Mouse (Mus musculus) embryo, embryonic 11.5 days (tissue): Measurements from ENCODE around the gene Acer3.

ENCODE experiments used
- DNase-seq: peaks from one replicate; pipeline ENCODE4 v3.0.0-alpha.2; 2012; ENCODE audit warnings: low read depth, low spot score

Gene Acer3

GRCm38 (mm10) chr7:98333507-98333906, 12.5 kb upstream of the Acer3 start:
- DNase-seq: no peak

DNA sequence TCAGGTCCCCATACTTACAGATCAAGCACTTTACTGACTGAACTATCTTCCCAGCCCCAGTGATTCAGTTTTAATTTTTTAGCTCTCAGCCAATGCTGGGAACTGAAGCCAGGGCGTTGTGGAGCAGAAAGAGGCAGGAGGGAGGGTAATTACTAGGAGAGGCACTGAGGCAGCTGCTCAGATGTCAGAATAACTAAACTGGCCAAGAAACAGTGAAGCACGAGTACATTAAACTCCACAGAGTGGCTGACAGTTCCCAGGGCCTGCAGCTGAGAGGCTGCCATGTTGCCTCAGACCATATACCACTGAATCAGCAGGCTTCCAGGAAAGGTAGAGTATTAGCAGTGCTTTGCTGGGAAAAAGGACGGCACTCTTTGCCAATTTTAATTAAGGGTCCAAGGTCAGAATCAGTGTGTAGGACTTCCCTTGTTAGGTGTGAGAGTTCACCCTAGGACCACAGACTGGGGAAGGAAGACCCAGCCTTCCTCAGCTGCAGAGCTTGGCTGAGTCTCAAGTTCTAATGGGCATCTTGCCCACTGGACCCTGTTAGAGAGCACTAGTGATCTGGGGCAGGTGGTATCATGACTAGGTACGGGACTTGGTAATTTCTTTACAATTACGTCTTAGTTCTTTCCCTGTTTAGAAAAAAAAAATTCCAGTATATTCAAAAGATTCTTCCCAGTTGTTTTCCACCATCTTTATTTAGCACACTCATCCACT, 11.8 kb upstream of the Acer3 start:
- DNase-seq: no peak

- no peak for DNase-seq
Observed at GRCm38 (mm10) chr7:98331932-98332331, 10.9 kb upstream of the Acer3 start.

DNA sequence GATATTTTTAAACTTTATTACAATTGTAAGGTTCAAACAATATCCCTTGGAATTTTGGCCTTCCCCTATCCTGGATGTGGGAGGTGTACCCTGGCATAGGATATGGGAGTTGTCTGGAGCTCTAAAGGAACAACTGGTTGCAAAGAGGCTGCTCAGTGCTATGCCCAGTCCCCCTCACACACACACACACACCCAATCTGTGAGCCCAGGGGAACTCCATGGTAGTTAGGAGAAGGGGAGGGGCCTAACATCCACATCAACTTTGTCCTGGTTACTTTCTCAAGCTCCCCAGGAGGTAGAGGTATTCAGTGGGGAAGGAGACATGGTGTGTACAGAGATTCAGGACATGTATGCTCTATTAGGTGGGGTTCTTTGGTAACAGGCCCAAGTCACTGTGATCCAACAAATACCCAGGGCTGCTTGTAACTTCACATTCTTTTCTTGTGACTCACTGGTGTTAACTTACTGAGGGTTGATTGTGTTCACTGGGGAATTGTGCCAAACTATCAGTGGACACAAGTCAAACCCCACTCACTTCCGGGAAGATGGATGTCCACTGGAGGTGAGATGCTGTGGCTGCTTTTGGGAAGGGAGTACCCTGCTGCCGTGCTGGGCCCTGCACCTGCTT, 9.5 kb upstream of the Acer3 start:
- DNase-seq: no peak

- DNase-seq: no peak
Observed at GRCm38 (mm10) chr7:98329651-98330374, 8.8 kb upstream of the Acer3 start.

DNA sequence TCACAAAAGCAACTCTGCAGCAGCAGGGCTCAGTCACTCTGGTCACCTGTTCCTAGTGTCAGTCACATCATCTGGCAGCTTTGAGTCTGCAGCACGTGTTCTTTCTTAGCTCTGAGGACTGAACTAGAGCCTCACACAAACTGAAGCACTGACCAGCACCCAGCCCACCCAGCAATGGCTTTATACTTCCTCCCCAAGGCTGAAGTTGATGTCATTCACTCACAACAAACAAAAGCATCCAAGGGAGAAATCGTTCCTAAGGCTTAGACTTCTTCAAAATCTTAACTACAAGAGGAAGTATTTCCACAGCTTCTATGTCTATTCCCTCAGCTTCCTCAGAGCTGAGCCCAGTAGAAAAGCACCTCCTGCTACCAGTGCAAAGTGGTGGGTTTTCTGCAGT, 7.3 kb upstream of the Acer3 start:
- no peak for DNase-seq

- no peak for DNase-seq
Observed at GRCm38 (mm10) chr7:98326051-98326450, 5.0 kb upstream of the Acer3 start.

- DNase-seq: no peak
Observed at GRCm38 (mm10) chr7:98324228-98324627, 3.2 kb upstream of the Acer3 start.

GRCm38 (mm10) chr7:98323288-98324019, 2.4 kb upstream of the Acer3 start:
- no peak for DNase-seq

DNA sequence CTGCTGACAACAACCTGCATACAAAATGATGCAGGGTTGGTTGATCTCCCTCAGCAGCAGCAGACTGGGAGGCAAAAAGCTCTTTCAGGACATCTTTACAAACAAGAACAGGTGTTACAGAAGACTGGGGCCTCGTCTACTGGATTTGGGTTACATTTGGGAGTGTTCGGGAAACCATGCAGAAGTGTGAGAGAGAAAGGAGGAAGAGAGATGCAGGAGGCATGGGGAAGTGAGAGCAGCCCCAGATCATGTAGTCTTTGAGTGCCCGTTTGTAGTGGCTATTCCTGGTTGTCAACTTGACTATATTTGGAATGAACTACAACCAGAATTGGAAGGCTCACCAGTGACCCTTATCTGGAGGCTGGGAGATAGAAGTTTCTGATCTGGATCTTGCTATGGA, 1.4 kb upstream of the Acer3 start:
- no peak for DNase-seq

DNA sequence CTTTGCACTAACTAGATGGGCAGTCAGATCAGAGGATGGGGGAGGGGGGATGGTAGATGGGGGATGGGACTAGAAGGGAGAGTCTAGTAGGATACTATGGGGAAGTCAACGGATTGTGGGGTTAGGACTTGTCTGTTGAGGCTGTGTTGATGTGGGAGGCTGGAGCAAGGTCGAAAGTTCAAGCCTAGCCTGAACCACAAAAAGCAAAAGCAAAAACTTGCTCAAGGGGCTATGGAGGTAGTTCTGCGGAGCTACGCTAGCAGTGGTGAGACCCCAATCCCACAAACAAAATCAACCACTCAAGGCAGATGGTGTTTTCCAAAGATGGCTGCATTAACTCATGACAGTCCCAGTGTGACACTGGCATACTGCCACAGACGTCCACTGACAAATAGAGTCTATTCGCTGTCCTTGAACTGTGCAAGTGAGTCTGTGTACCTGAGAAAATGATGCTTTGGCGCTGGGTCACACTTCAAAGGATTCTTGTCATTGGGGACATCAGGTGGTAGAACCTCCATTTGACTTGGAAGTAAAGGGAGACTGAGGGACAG, 927 bp downstream of the Acer3 start:
- DNase-seq: no peak

DNA sequence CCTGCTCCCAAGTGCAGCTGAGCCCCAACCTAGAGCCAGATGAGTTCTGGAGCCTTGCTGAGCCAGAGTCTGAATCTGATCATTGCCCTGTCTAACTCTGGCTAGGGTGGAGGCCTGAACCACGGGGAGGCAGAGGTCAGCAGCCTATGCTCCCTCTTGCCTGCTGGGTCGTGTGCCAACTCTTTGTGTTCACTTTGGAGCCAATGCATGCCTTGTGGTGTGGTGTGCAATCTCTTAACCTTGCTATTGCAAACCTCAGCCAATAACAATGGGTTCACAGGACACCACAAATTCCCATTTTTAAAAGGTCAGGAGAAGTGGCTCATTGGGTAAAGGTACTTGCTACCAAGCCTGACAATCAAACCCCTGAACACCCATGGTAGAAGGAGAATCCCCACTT, 4.4 kb downstream of the Acer3 start:
- no peak for DNase-seq

DNA sequence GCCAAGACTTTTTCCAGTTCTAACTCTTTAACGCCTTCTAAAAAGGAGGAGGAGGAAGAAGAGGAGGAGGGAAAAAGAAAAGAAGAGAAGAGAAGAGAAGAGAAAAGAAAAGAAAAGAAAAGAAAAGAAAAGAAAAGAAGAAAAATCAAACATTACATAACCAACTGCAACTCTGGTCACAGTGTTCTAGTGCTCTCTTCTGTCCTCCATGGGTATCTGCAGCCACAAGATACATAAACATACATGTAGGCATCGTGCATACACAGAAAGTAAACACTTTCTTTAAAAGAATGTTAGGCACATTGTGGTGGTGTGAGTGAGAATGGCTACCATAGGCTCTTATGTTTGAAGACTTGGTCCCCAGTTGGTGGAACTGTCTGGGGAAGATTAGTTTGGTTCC, 5.9 kb downstream of the Acer3 start:
- no peak for DNase-seq

DNA sequence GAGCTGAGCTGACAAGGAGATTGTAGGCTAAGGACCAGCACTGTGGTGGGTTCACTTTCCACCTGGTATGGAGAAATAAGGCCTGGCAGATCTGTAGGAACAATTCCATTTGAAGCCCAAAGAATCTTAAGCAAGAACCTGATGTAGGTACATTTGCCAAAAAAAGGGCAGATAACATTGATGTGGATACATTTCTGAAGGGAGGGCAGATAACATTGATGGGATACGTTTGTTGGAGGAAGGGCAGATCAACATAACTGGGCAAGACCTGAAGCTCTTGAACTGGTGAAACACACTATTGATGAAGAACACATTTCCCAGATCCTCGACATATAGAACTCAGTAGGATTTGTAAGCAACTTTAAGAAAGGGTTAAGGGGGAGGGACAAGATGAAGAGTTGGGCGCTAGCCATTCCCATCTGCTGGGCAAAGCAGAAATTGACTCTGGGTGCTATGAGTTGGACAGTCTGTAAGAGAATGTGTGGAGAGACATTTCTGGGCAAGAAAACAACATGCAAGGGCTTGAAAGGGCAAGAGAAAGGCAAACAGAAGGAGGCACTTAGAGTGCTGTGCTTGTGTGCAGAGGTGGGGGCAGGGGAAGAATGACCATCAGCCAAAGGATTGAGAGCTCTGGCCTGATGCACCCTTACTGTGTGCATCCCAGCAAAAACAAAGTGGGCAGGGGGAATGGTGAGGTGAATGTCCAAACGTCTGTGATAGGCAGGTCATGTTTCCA, 8.7 kb downstream of the Acer3 start:
- DNase-seq: no peak

DNA sequence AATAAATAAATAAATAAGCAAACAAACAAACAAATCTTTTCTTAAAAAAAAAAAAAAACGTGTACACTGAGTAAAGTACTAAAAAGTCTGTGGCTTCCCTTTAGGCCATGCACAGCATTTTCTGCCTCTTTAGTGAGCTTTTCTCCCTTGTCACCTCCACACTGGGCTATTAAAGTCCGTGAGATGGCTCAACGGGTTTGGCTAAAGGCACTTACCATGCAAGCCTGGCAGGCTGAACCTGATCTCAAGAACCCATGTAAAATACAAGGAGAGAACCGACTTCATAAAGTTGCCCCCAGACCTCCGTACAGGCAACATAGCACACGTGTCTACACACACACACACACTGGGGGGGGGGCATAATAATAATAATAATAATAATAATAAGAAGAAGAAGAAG, 10.7 kb downstream of the Acer3 start:
- DNase-seq: no peak

DNA sequence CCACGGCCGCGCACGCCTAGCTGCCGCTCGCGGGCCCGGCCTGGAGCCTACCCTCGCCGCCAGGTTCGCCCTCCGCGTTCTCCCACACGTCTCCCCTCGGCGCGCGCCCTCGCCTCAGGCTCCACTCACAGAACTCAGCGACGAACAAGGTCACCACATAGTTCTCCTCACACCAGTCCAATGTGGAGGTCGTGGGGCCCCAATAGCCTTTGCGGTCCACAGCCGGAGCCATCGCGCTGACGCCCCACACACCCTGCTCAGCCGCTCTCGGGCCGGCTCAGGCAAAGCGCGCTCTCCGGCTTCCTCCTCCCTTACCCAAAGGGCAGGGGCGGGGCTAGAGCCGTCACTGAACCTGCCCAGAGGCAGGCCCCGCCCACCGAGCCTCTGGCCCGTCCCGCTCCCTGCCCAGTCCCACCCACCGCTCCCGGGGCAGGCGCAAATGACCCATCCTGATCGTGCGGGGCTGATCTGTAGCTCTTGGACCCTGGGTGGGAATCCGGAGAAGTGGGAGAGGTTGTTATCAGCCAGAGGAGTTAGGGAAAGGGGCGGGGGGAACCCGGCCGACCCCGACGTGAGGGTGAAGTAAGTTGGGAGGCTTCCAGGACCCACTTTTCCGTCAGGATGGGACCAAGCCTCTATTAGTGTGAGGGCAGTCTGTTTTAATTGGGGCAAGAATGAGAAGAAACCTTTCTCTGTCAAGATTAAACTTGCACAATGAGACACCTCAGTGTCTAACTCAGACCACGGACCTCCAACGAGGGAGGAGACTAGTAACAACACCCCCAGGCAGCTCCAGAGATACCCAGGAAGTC, 11.6 kb downstream of the Acer3 start:
- DNase-seq: peak; percentile 87

DNA sequence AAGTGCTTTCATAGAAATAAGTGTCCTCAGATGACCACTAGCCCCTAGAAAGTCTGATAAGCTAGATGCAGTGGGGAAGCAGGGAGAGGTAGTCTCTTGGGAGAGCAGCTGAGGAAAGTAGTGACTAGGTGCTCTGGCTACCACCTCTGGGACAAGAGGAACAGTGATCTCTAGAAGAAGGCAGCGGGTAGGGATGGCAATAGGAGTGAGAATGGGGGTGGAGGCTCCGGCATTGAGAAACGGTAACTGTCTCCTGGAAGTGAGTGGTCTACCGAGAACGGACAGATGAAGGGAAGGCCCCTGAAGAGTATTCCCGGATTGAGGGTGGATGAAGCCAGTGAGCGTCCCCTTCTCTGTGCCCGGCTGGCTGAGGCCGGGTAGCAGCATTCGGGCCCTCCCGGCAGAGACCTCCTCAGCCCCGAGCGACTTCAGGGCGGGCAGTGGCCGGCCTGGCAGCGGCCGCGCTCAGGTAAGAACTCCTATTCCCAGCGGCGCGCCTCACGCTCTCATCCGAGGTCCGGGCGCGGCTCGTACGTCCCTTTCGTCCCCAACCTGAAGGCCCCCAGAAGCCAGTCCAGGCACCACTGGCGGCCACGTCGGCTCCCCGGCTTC, 12.3 kb downstream of the Acer3 start:
- no peak for DNase-seq

DNA sequence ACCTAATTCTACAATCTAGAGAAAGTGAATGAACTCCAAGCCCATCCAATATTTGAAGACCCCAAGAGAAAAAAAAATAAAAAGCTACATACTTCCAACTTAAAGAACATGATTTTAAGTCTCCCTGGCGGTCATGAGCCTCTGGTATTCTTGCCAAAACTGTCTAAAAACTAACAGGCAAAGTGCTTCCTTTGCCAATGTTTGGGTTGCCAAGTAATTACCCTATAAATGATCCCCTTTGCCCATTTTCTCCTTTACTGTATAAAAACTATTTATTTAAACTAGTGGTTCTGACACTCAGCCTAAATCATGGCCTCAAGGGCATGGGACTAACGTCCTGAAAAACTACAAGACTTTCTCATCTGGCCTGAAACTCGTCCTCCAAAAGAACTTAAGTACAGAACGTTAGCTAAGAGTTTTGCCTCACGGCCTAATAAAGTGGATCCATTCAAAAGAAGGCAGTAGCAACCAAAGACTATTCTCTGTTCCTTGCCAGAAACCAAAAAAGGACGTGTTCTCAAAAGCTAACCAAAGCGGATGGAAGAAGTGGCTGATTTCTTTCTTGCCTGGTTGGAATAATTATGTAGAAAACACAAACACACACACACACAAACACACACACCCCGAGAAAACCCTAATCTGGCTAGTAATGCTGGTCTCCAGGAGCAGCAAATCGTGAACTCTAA, 12.9 kb downstream of the Acer3 start:
- DNase-seq: no peak

GRCm38 (mm10) chr7:98307411-98307810, 13.6 kb downstream of the Acer3 start:
- no peak for DNase-seq
